Mouse (Mus musculus) monocyte, adult 59 days (primary cell): ENCODE measurements around the gene Ispd. TPM values are rescaled to one million over a fixed set of nuclear protein-coding genes. Genes with fewer than 3 reads are reported as not detected.

Source experiments
- total RNA-seq, 2 experiments: library from RNA; stranded (reverse); gene quantifications; one replicate each; pipeline ENCODE4 v1.2.4; 2023

The Ispd gene
- 1 to 10 TPM; 1.4 to 1.6 TPM for total RNA-seq

DNA sequence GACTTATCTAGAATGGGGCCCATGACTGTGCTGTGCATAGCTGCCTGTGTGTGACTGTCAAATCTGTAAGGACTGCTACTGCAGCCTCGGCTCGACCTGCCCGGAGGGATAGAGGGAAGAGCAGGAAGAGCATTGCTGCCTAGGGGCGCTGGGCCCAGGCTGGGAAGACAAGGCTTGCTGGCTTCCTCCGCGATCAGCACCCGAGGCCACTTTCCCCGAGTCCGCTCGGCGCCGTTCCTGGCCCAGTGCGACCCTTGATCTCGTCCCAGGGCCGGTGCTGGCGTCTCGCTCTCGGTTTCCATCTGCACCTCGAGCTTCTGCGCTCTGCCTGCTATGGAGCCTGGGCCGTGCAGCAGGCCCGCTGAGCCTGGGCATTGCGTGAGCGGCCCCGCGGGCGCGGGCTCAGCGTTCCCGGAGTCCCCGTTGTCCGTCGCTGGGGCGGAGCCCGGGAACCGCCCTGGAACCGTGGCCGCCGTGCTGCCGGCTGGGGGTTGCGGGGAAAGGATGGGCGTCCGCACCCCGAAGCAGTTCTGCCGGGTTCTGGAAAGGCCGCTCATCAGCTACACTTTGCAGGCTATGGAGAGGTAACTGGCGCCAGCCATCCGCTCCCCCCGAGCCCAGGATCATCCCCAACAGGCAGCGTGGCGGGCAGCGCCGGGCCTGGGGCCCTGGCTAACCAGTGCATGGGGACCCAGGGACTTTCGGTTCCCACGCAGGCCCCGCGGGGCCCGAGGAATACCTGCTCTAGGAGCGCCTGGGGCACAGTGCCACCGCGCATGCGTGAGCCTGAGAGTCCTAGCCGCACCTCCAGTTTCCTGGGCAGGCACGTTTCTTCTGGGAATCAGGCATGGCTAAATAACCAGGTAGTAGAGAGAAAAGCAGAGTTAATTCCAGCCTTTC lies at the start of gene Ispd, which contains the start of gene D630036H23Rik:
Gene Ispd, plus strand, starts transcription at position 10 of the 900 bp plus-strand sequence.
Gene D630036H23Rik, minus strand, starts transcription at position 741 of the 900 bp plus-strand sequence.

Other genes starting within 250 kb of the Ispd start
- gene Ankmy2, start 224.3 kb upstream of the Ispd start, total RNA-seq, result 10 to 100 TPM; 19.9 to 20.0 TPM
- gene Bzw2, start 223.4 kb upstream of the Ispd start, total RNA-seq, result 10 to 100 TPM; 58.4 to 62.0 TPM
- gene Lrrc72, start 128.1 kb upstream of the Ispd start, total RNA-seq, result not detected
- gene Sostdc1, start 67.3 kb upstream of the Ispd start, total RNA-seq, result not detected
- gene D630036H23Rik, start 731 bp downstream of the Ispd start, total RNA-seq, result not detected